8 mouse cellular contexts compared by ENCODE assay signal in the genomic region with DNA sequence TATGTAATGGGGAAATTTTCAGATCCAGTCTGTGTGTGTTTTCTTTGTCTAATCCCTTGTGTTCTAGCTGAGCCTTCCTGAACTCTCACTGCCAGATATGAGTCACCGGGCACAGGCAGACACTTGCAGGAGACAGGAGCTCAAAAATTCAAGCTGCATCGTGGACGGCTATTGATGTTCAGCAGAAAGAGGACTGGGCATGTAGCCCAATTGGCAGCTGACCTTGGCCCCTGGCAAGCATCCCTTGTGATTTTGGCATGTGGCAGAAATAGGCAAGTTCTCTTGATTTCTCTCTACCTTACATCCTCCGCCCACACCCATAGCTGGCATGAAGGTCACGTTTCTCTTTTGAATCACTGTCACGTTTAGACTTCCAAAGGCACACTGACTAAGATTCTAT. TPM values are rescaled to one million over a fixed set of nuclear protein-coding genes. Genes with fewer than 3 reads are reported as not detected.
DNase-seq lines count a peak whose midpoint lies in the region; ATAC-seq lines count a peak whose summit lies in the region.

No protein-coding gene starts in this region.

- H3K9me3 ChIP-seq in midbrain, embryonic 15.5 days: no peaks in the 10 kb centered on the region
- no peaks in the 10 kb centered on the region for H3K9me3 ChIP-seq in midbrain, embryonic 10.5 days (replicated peaks)

- ATAC-seq in midbrain, embryonic 15.5 days (replicated peaks): peak; percentile 56

- DNase-seq in midbrain, embryonic 10.5 days (ENCODE audit: low spot score): no peak
- DNase-seq in cerebellum, adult 18-20 months: peak; percentile 79 to 87
- peak; percentile 25 for DNase-seq in gastrocnemius, postnatal 25 days
- peak; percentile 82 to 89 for DNase-seq in layer of hippocampus, postnatal 10 days (ENCODE audit: low spot score in 2 of 2)
- peak; percentile 33 for DNase-seq in right cerebral cortex, postnatal 14 days
- no peak for DNase-seq in embryo, embryonic 10 days (ENCODE audit: low spot score)
- DNase-seq in neural tube, embryonic 10.5 days (ENCODE audit: extremely low spot score, low spot score): no peak

- no peaks in the 10 kb centered on the region for H3K4me1 ChIP-seq in midbrain, embryonic 15.5 days
- H3K4me1 ChIP-seq in midbrain, embryonic 10.5 days: no peaks in the 10 kb centered on the region

- no peak overlapping the region for H3K4me3 ChIP-seq in midbrain, embryonic 15.5 days
- no peak overlapping the region for H3K4me3 ChIP-seq in midbrain, embryonic 10.5 days

- H3K4me2 ChIP-seq in midbrain, embryonic 15.5 days: no peak overlapping the region

- H3K27ac ChIP-seq in midbrain, embryonic 15.5 days: no peak overlapping the region
- H3K27ac ChIP-seq in midbrain, embryonic 10.5 days (replicated peaks): no peak overlapping the region

- 75% methylated on average over 6 of the region's 6 CpGs for WGBS in midbrain, embryonic 15.5 days
- WGBS in midbrain, embryonic 10.5 days: 92% methylated on average over 6 of the region's 6 CpGs

- H3K36me3 ChIP-seq in midbrain, embryonic 15.5 days (replicated peaks): no peaks in the 10 kb centered on the region
- H3K36me3 ChIP-seq in midbrain, embryonic 10.5 days: no peaks in the 10 kb centered on the region

- H3K27me3 ChIP-seq in midbrain, embryonic 15.5 days (replicated peaks): no peaks in the 10 kb centered on the region
- H3K27me3 ChIP-seq in midbrain, embryonic 10.5 days (ENCODE audit: low read depth, poor library complexity, severe bottlenecking): no peaks in the 10 kb centered on the region

- H3K9ac ChIP-seq in midbrain, embryonic 15.5 days: no peak overlapping the region

RNA-seq across cellular contexts. Expression of a gene that starts 15.0 kb away (rescaled TPM):
- polyA plus RNA-seq in midbrain, embryonic 15.5 days (2015; fragmentation: Nextera tagmentation; extraction: Ambion mirVana): 60.0 and 61.7 TPM in 2 replicates
- polyA plus RNA-seq in midbrain, embryonic 10.5 days (2016; fragmentation: Nextera tagmentation; extraction: Ambion mirVana): 14.8 and 19.4 TPM in 2 replicates
- 1 to 10 TPM; 1.2 to 1.3 TPM for total RNA-seq in gastrocnemius, postnatal 25 days (2021)
- total RNA-seq in layer of hippocampus, postnatal 10 days (2021): 10 to 100 TPM; 78.9 to 81.1 TPM

Comparison
In these comparisons a context has a peak if more than half of its experiments do, and no peak if none do; other contexts are left out.
1. DNase-seq: peak in cerebellum, adult 18-20 months (2 of 2), gastrocnemius, postnatal 25 days (single experiment), layer of hippocampus, postnatal 10 days (2 of 2) and right cerebral cortex, postnatal 14 days (single experiment); none in midbrain, embryonic 10.5 days (single experiment), embryo, embryonic 10 days (single experiment) and neural tube, embryonic 10.5 days (single experiment).
2. RNA of a gene that starts 15.0 kb away (total RNA-seq): 78.9 to 81.1 TPM in layer of hippocampus, postnatal 10 days; 1.2 to 1.3 TPM in gastrocnemius, postnatal 25 days; every median in the first group is over 10 times any median in the second.